Mouse (Mus musculus) midbrain, embryonic 16.5 days (tissue): ENCODE measurements at regions not wholly inside any gene's neighbourhood (a gene's known extent, or its start where the extent isn't known, plus 50 kb on each side); places are given as distances from the start of the nearest gene placed in this dataset.

Experiments used
- ATAC-seq: fragments of 200-750 bp; cut with Nextera tagmentation; 2 replicates; pipeline ENCODE4 v1.8.0; 2017; ENCODE audit warnings: moderate TSS enrichment
- H3K27ac ChIP-seq: fragments of 300-500 bp; sonication (generic); 2 replicates; pipeline ENCODE4 v1.5.1; 2014; ENCODE audit warnings: mild to moderate bottlenecking, low read length, mixed read lengths
- H3K27me3 ChIP-seq: fragments of 300-500 bp; sonication (generic); 2 replicates; pipeline ENCODE4 v1.6.1; 2014; ENCODE audit warnings: low read depth, low read length, mixed read lengths; ENCODE audit not compliant: control insufficient read depth, insufficient read depth
- H3K36me3 ChIP-seq: fragments of 300-500 bp; sonication (generic); 2 replicates; pipeline ENCODE4 v1.6.1; 2014; ENCODE audit warnings: mild to moderate bottlenecking, low read length, moderate library complexity, mixed read lengths; ENCODE audit not compliant: control insufficient read depth, insufficient read depth
- H3K4me1 ChIP-seq: fragments of 300-500 bp; sonication (generic); 2 replicates; pipeline ENCODE4 v1.6.1; 2014; ENCODE audit warnings: mild to moderate bottlenecking, low read length, mixed read lengths; ENCODE audit not compliant: control insufficient read depth, insufficient read depth
- H3K4me2 ChIP-seq: fragments of 300-500 bp; sonication (generic); 2 replicates; pipeline ENCODE4 v1.6.1; 2014; ENCODE audit warnings: mild to moderate bottlenecking, low read length, mixed read lengths
- H3K4me3 ChIP-seq: fragments of 300-500 bp; sonication (generic); 2 replicates; pipeline ENCODE4 v1.5.1; 2014; ENCODE audit warnings: low read depth, mild to moderate bottlenecking, low read length, moderate library complexity, mixed read lengths
- H3K9ac ChIP-seq: fragments of 300-500 bp; sonication (generic); 2 replicates; pipeline ENCODE4 v1.6.1; 2014; ENCODE audit warnings: low read depth, low read length, mixed read lengths
- H3K9me3 ChIP-seq: fragments of 300-500 bp; sonication (generic); replicated peaks from 2 replicates; pipeline ENCODE4 v1.6.1; 2014; ENCODE audit warnings: mild to moderate bottlenecking, low read length, mixed read lengths; ENCODE audit not compliant: control insufficient read depth, poor library complexity, severe bottlenecking
- whole genome bisulfite sequencing: fragments of 180-500 bp; shearing (Covaris S2); extraction: QIAGEN DNeasy Blood & Tissue Kit; methylation state at CpG from one replicate; pipeline ENCODE4 v1.1.7; 2014; 5-methylcytosine and 5-hydroxymethylcytosine counted together

- Histone ChIP-seq H3K4me3 (no peak overlapping the region), H3K36me3 (no peaks in the 10 kb centered on the region), H3K4me2 (no peak overlapping the region), H3K27ac (no peak overlapping the region), H3K9me3 (no peaks in the 10 kb centered on the region), H3K9ac (no peak overlapping the region), H3K4me1 (no peaks in the 10 kb centered on the region), H3K27me3 (no peaks in the 10 kb centered on the region)
- no peak for ATAC-seq
- 94% methylated on average over 2 of the region's 2 CpGs for WGBS
These were observed 188.1 kb upstream of the Tmprss15 start for GRCm38 (mm10) chr16:79279006-79279405.

- no peaks in the 10 kb centered on the region for H3K27me3 ChIP-seq
- WGBS = 90% methylated on average over 1 of the region's 1 CpGs
These were observed 165.6 kb upstream of the Tmprss15 start for GRCm38 (mm10) chr16:79256525-79256924.

GRCm38 (mm10) chr16:79256084-79256483 lies 165.2 kb upstream of the Tmprss15 start:
- H3K9ac ChIP-seq = no peak overlapping the region
- H3K36me3 ChIP-seq = no peaks in the 10 kb centered on the region
- WGBS = 20% methylated on average over 2 of the region's 2 CpGs
- H3K9me3 ChIP-seq = no peaks in the 10 kb centered on the region
- no peaks in the 10 kb centered on the region for H3K4me1 ChIP-seq
- H3K27ac ChIP-seq = no peak overlapping the region
- no peak overlapping the region for H3K4me3 ChIP-seq
- H3K4me2 ChIP-seq = no peak overlapping the region
- H3K27me3 ChIP-seq = no peaks in the 10 kb centered on the region
- no peak for ATAC-seq

More at GRCm38 (mm10) chr16:79256525-79256924, 165.6 kb upstream of the Tmprss15 start:
- Histone ChIP-seq H3K27ac (no peak overlapping the region), H3K4me3 (no peak overlapping the region), H3K4me1 (no peaks in the 10 kb centered on the region), H3K4me2 (no peak overlapping the region), H3K9me3 (no peaks in the 10 kb centered on the region), H3K9ac (no peak overlapping the region), H3K36me3 (no peaks in the 10 kb centered on the region)
- no peak for ATAC-seq

GRCm38 (mm10) chr16:79240857-79241491 lies 150.1 kb upstream of the Tmprss15 start:
- no peak overlapping the region for H3K4me3 ChIP-seq
- no peak for ATAC-seq
- no peak overlapping the region for H3K27ac ChIP-seq
- H3K9ac ChIP-seq = no peak overlapping the region
- H3K4me2 ChIP-seq = no peak overlapping the region
- WGBS = 57% methylated on average over 3 of the region's 3 CpGs
- H3K9me3 ChIP-seq = no peaks in the 10 kb centered on the region
- H3K36me3 ChIP-seq = no peaks in the 10 kb centered on the region
- H3K27me3 ChIP-seq = no peaks in the 10 kb centered on the region
- H3K4me1 ChIP-seq = no peaks in the 10 kb centered on the region

- no peak for ATAC-seq
- WGBS = 92% methylated on average over 2 of the region's 2 CpGs
- no peak overlapping the region for H3K9ac ChIP-seq
- no peak overlapping the region for H3K4me3 ChIP-seq
- H3K36me3 ChIP-seq = no peaks in the 10 kb centered on the region
- no peaks in the 10 kb centered on the region for H3K27me3 ChIP-seq
- H3K9me3 ChIP-seq = no peaks in the 10 kb centered on the region
- H3K4me1 ChIP-seq = no peaks in the 10 kb centered on the region
- H3K27ac ChIP-seq = no peak overlapping the region
- no peak overlapping the region for H3K4me2 ChIP-seq
These were observed 149.3 kb upstream of the Tmprss15 start for GRCm38 (mm10) chr16:79240191-79240590.

- WGBS = 87% methylated on average over 7 of the region's 7 CpGs
- Histone ChIP-seq H3K9me3 (no peaks in the 10 kb centered on the region), H3K36me3 (no peaks in the 10 kb centered on the region), H3K27ac (no peak overlapping the region), H3K27me3 (no peaks in the 10 kb centered on the region), H3K4me2 (no peak overlapping the region), H3K9ac (no peak overlapping the region), H3K4me1 (no peaks in the 10 kb centered on the region), H3K4me3 (no peak overlapping the region)
- no peak for ATAC-seq
These were observed 100.3 kb upstream of the Tmprss15 start for GRCm38 (mm10) chr16:79191196-79191595.

- Histone ChIP-seq H3K9me3 (no peaks in the 10 kb centered on the region), H3K27me3 (no peaks in the 10 kb centered on the region), H3K9ac (no peak overlapping the region), H3K27ac (no peak overlapping the region), H3K4me2 (no peak overlapping the region), H3K4me1 (no peaks in the 10 kb centered on the region), H3K36me3 (no peaks in the 10 kb centered on the region), H3K4me3 (no peak overlapping the region)
- no peak for ATAC-seq
- WGBS = 58% methylated on average over 1 of the region's 1 CpGs
These were observed 95.6 kb upstream of the Tmprss15 start for GRCm38 (mm10) chr16:79186471-79186870.

- WGBS = 57% methylated on average over 2 of the region's 2 CpGs
These were observed 91.6 kb upstream of the Tmprss15 start for GRCm38 (mm10) chr16:79182474-79182873.

GRCm38 (mm10) chr16:79177299-79177999 lies 86.6 kb upstream of the Tmprss15 start:
- H3K9me3 ChIP-seq = 0 out of 2 replicates have a peak, but pooled peaks cover 2% of the 10 kb centered on the region
- H3K4me3 ChIP-seq = peak overlapping the region; percentile 30
- no peaks in the 10 kb centered on the region for H3K36me3 ChIP-seq
- peaks cover 9% of the 10 kb centered on the region for H3K4me1 ChIP-seq
- 19% methylated on average over 15 of the region's 15 CpGs for WGBS
- peak overlapping the region; percentile 64 for H3K27ac ChIP-seq
- H3K4me2 ChIP-seq = peak overlapping the region; percentile 58
- H3K27me3 ChIP-seq = no peaks in the 10 kb centered on the region
- peak overlapping the region; percentile 21 for H3K9ac ChIP-seq
- ATAC-seq = peak; percentile 95

More at GRCm38 (mm10) chr16:79182474-79182873, 91.6 kb upstream of the Tmprss15 start:
- Histone ChIP-seq H3K27ac (no peak overlapping the region), H3K27me3 (no peaks in the 10 kb centered on the region), H3K4me1 (peaks cover 1% of the 10 kb centered on the region; the same call in 1 of the 2 replicates), H3K4me2 (no peak overlapping the region), H3K9me3 (no peaks in the 10 kb centered on the region), H3K9ac (no peak overlapping the region), H3K4me3 (no peak overlapping the region), H3K36me3 (no peaks in the 10 kb centered on the region)
- no peak for ATAC-seq
